Mouse (Mus musculus) cerebellum, postnatal 25 days (tissue): ENCODE measurements around the gene Prrg2.

Experiments used
- DNase-seq, 2 experiments: peaks; one replicate each; pipeline ENCODE4 v3.0.0; 2021; ENCODE audit warnings: mixed read lengths in 2 of 2

Prrg2 gene

GRCm38 (mm10) chr7:45005321-45005992, 57.0 kb downstream of the Prrg2 start:
- no peak for DNase-seq

GRCm38 (mm10) chr7:45004546-45004945, 57.9 kb downstream of the Prrg2 start:
- no peak for DNase-seq
